Mouse (Mus musculus) CD4-positive, CD25-positive, alpha-beta regulatory T cell, adult 4 months (primary cell): ENCODE data around the gene Rdh16f1. TPM values are rescaled to one million over a fixed set of nuclear protein-coding genes. Genes with fewer than 3 reads are reported as not detected.
"Not testable (repeated sequence)": the region's sequence is repeated elsewhere in the genome, so short reads cannot be mapped to it uniquely, and the experiment has no call there.

Experiments
- ATAC-seq: one replicate; pipeline ENCODE4 v1.8.0; 2017
- polyA plus RNA-seq, 2 experiments: library from polyadenylated mRNA; unstranded; fragments of 100-300 nt; shearing (Covaris generic); gene quantifications; one replicate each; pipeline ENCODE4 v1.2.1; 2017

Gene Rdh16f1
- polyA plus RNA-seq, 2 experiments from 2014 or later: 0.40 TPM; not detected in 1

GRCm38 (mm10) chr10:127835292-127835691 is 75.7 kb downstream of the Rdh16f1 start:
- ATAC-seq: no peak

- not testable (repeated sequence) for ATAC-seq
Observed at GRCm38 (mm10) chr10:127837793-127838192, 78.2 kb downstream of the Rdh16f1 start.

- ATAC-seq: no peak
Observed at GRCm38 (mm10) chr10:127838539-127838938, 79.0 kb downstream of the Rdh16f1 start.

- no peak for ATAC-seq
Observed at GRCm38 (mm10) chr10:127840776-127841175, 81.2 kb downstream of the Rdh16f1 start.

Other genes with a start within 250 kb of the Rdh16f1 start
- gene Ndufa4l2, start 244.8 kb upstream of the Rdh16f1 start, polyA plus RNA-seq: not detected
- gene Shmt2, start 237.3 kb upstream of the Rdh16f1 start, polyA plus RNA-seq: 10 to 100 TPM; 55.4 to 78.3 TPM
- gene Nxph4, start 225.2 kb upstream of the Rdh16f1 start, polyA plus RNA-seq: not detected
- gene Lrp1, start 138.6 kb upstream of the Rdh16f1 start, polyA plus RNA-seq: under 1 TPM; 0.30 to 0.96 TPM
- gene Stat6, start 116.8 kb upstream of the Rdh16f1 start, polyA plus RNA-seq: 100 to 1,000 TPM; 173 to 320 TPM
- gene Nemp1, start 92.9 kb upstream of the Rdh16f1 start, polyA plus RNA-seq: 1 to 10 TPM; 2.5 to 4.0 TPM
- 10 to 100 TPM in 1 of 2 experiments, 1 to 10 TPM in 1; 8.9 to 10.8 TPM for gene Nab2, start 91.2 kb upstream of the Rdh16f1 start, polyA plus RNA-seq
- not detected for gene Myo1a, start 54.6 kb upstream of the Rdh16f1 start, polyA plus RNA-seq
- gene Tac2, start 35.3 kb upstream of the Rdh16f1 start, polyA plus RNA-seq: not detected
- under 1 TPM; 0.57 to 0.81 TPM for gene Zbtb39, start 20.2 kb upstream of the Rdh16f1 start, polyA plus RNA-seq
- under 1 TPM in 1 of 2 experiments, not detected in 1; 0.29 TPM for gene Gpr182, start 8.1 kb upstream of the Rdh16f1 start, polyA plus RNA-seq
- gene Rdh1, start 66 bp upstream of the Rdh16f1 start, polyA plus RNA-seq: under 1 TPM in 1 of 2 experiments, not detected in 1; 0.27 TPM
- 1 to 10 TPM in 1 of 2 experiments, not detected in 1; 1.5 TPM for gene Rdh9, start 16.6 kb downstream of the Rdh16f1 start, polyA plus RNA-seq
- not detected for gene Rdh16, start 41.4 kb downstream of the Rdh16f1 start, polyA plus RNA-seq
- not detected for gene Rdh19, start 90.1 kb downstream of the Rdh16f1 start, polyA plus RNA-seq
- gene Rdh16f2, start 106.7 kb downstream of the Rdh16f1 start, polyA plus RNA-seq: not detected
- not detected for gene Rdh7, start 129.0 kb downstream of the Rdh16f1 start, polyA plus RNA-seq
- gene Sdr9c7, start 138.7 kb downstream of the Rdh16f1 start, polyA plus RNA-seq: not detected
- gene Hsd17b6, start 247.8 kb downstream of the Rdh16f1 start, polyA plus RNA-seq: not detected